Mouse (Mus musculus) thymus, adult 2 months (tissue): Measurements from ENCODE around the gene Irf9.

Source experiments
- CTCF ChIP-seq: fragments of 200-500 bp; IDR thresholded peaks from 2 replicates; pipeline ENCODE4 v1.5.1; 2012; ENCODE audit warnings: mild to moderate bottlenecking, control low read depth, low read length, moderate library complexity, borderline replicate concordance; ENCODE audit not compliant: control insufficient read depth, poor library complexity, insufficient read depth; ENCODE audit errors: extremely low read depth
- POLR2A ChIP-seq: fragments of 200-500 bp; IDR thresholded peaks from 2 replicates; pipeline ENCODE4 v1.6.1; 2012; ENCODE audit warnings: mild to moderate bottlenecking, low read length, control low read depth, moderate library complexity; ENCODE audit not compliant: control insufficient read depth, poor library complexity, insufficient read depth; ENCODE audit errors: extremely low read depth

DNA sequence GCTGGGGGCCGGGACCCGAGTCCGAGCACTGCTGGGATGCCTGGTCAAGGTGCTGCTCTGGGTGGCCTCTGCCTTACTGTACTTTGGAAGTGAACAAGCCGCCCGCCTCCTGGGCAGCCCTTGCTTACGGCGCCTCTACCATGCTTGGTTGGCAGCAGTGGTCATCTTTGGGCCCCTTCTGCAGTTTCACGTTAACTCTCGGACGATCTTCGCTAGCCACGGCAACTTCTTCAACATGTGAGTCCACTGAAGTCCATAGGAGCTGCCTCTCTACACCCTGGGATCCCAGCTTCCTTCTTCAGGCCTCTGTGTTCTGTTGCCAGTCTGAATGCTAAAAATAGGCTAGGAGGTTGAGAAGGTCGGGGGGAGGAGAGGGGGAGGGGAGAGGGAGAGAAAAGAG is 27.7 kb upstream of the Irf9 start:
- TF ChIP-seq POLR2A: no peak
- TF ChIP-seq CTCF: no peak
